Mouse (Mus musculus) G1E (cell line): Measurements from ENCODE around the gene Pde4d. TPM values are rescaled to one million over a fixed set of nuclear protein-coding genes. Genes with fewer than 3 reads are reported as not detected.

ENCODE experiments used
- ATAC-seq: 2 replicates; pipeline ENCODE4 v1.8.0; 2016; ENCODE audit warnings: mild to moderate bottlenecking; ENCODE audit not compliant: insufficient number of reproducible peaks, poor library complexity, low FRiP score, severe bottlenecking; ENCODE audit errors: extremely low read depth
- DNase-seq: peaks from one replicate; pipeline ENCODE4 v3.0.0; 2012; ENCODE audit warnings: low spot score
- H3K27me3 ChIP-seq: 2 replicates; pipeline ENCODE4 v1.6.1; 2012; ENCODE audit warnings: mild to moderate bottlenecking, low read length, inconsistent platforms; ENCODE audit not compliant: insufficient read depth
- H3K36me3 ChIP-seq: replicated peaks from 2 replicates; pipeline ENCODE3; 2012; ENCODE audit warnings: mild to moderate bottlenecking, inconsistent platforms
- H3K4me1 ChIP-seq: 2 replicates; pipeline ENCODE4 v1.6.1; 2012; ENCODE audit warnings: low read depth, low read length, inconsistent platforms, mixed read lengths; ENCODE audit not compliant: insufficient read depth
- H3K4me3 ChIP-seq: 2 replicates; pipeline ENCODE4 v1.5.1; 2012; ENCODE audit warnings: low read depth, mild to moderate bottlenecking, inconsistent platforms, low read length, moderate library complexity, mixed read lengths
- H3K9me3 ChIP-seq: replicated peaks from 2 replicates; pipeline ENCODE4 v1.6.1; 2012; ENCODE audit warnings: inconsistent platforms
- CTCF ChIP-seq: IDR thresholded peaks from 2 replicates; pipeline ENCODE4 v1.5.1; 2012; ENCODE audit warnings: low read depth, low read length, inconsistent platforms, mixed read lengths
- GATA1 ChIP-seq: IDR thresholded peaks from 2 replicates; pipeline ENCODE4 v1.6.1; 2012; ENCODE audit warnings: borderline replicate concordance, low read length, inconsistent platforms, mixed read lengths
- GATA2 ChIP-seq: IDR thresholded peaks from 2 replicates; pipeline ENCODE4 v1.6.1; 2012; ENCODE audit warnings: low read depth, low read length, inconsistent platforms, borderline replicate concordance
- POLR2AphosphoS5 ChIP-seq: IDR thresholded peaks from 2 replicates; pipeline ENCODE4 v1.6.1; 2012; ENCODE audit warnings: low read depth, low read length, inconsistent platforms; ENCODE audit not compliant: insufficient replicate concordance
- TAL1 ChIP-seq: conservative IDR thresholded peaks from 2 replicates; pipeline ENCODE4 v1.6.1; 2012; ENCODE audit warnings: low read depth, low read length, inconsistent platforms, mixed read lengths
- polyA plus RNA-seq: library from polyadenylated mRNA; stranded (reverse); fragments of >175 nt; gene quantifications from 2 replicates; pipeline ENCODE4 v1.2.3, GENCODE M21; 2012
- total RNA-seq, 2 experiments: library from RNA; stranded (forward) in 1 of 2; stranded (reverse) in 1 of 2; fragments of 200-1000 nt in 1 of 2; fragments of >200 nt in 1 of 2; fragmentation: Nextera tagmentation in 1 of 2; gene quantifications; 2 replicates each; pipeline ENCODE4 v1.2.3; 2014 to 2017

Pde4d gene
- total and polyA plus RNA-seq, 3 experiments = 8.2 to 124 (median 22.6) TPM

GRCm38 (mm10) chr13:109643419-109643818 is 1193.7 kb downstream of the Pde4d start:
- Histone ChIP-seq H3K4me3 (no peak overlapping the region; the same call in 1 of the 2 replicates), H3K4me1 (peaks cover 72% of the 10 kb centered on the region), H3K36me3 (no peaks in the 10 kb centered on the region), H3K9me3 (no peaks in the 10 kb centered on the region), H3K27me3 (no peaks in the 10 kb centered on the region)
- ATAC-seq (no peak), DNase-seq (no peak)
- no peak for TF ChIP-seq CTCF
- TF ChIP-seq TAL1 = no peak
- TF ChIP-seq GATA2 = no peak
- TF ChIP-seq GATA1 = no peak
- no peak for TF ChIP-seq POLR2AphosphoS5

DNA sequence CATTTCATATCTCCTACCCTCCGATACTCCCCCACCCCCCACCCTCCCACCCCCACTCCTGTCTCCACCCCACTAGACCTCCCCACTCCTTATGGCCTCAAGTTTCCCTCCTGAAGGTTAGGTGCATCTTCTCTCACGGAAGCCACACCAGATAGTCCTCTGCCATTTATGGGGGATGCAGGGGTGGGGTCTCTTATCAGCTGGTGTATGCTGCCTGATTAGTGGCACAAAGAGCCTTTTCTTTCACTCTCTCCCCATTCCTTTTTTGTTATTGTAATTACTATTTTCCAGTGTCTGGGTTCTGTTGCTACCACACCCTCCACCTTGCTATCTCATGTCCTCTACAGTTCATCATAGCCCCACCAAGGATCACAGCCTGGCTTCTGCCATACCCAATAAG is 1194.3 kb downstream of the Pde4d start:
- peaks cover 69% of the 10 kb centered on the region for H3K4me1 ChIP-seq
- H3K36me3 ChIP-seq = no peaks in the 10 kb centered on the region
- no peaks in the 10 kb centered on the region for H3K9me3 ChIP-seq
- no peaks in the 10 kb centered on the region for H3K27me3 ChIP-seq
- ATAC-seq = peak; percentile 35
- DNase-seq = no peak
- TF ChIP-seq GATA1 (no peak), GATA2 (no peak), POLR2AphosphoS5 (no peak), CTCF (no peak), TAL1 (no peak)
- peak overlapping the region; percentile 20; the same call in 1 of the 2 replicates for H3K4me3 ChIP-seq

- peaks cover 75% of the 10 kb centered on the region for H3K4me1 ChIP-seq
- no peaks in the 10 kb centered on the region for H3K36me3 ChIP-seq
- TF ChIP-seq GATA1 (no peak), GATA2 (no peak), CTCF (no peak), TAL1 (no peak), POLR2AphosphoS5 (no peak)
- H3K27me3 ChIP-seq = no peaks in the 10 kb centered on the region
- no peaks in the 10 kb centered on the region for H3K9me3 ChIP-seq
- no peak overlapping the region; the same call in 1 of the 2 replicates for H3K4me3 ChIP-seq
- ATAC-seq (no peak), DNase-seq (no peak)
Measured at GRCm38 (mm10) chr13:109645284-109645909, 1195.6 kb downstream of the Pde4d start.

GRCm38 (mm10) chr13:109645910-109646284 is 1196.1 kb downstream of the Pde4d start:
- ATAC-seq (no peak), DNase-seq (no peak)
- no peak overlapping the region for H3K4me3 ChIP-seq
- H3K27me3 ChIP-seq = no peaks in the 10 kb centered on the region
- no peak for TF ChIP-seq GATA2
- TF ChIP-seq TAL1 = no peak
- no peak for TF ChIP-seq GATA1
- no peak for TF ChIP-seq POLR2AphosphoS5
- no peak for TF ChIP-seq CTCF
- peaks cover 80% of the 10 kb centered on the region for H3K4me1 ChIP-seq
- no peaks in the 10 kb centered on the region for H3K36me3 ChIP-seq
- H3K9me3 ChIP-seq = no peaks in the 10 kb centered on the region

- Histone ChIP-seq H3K4me3 (no peak overlapping the region; the same call in 1 of the 2 replicates), H3K27me3 (no peaks in the 10 kb centered on the region), H3K36me3 (no peaks in the 10 kb centered on the region), H3K4me1 (peaks cover 80% of the 10 kb centered on the region), H3K9me3 (no peaks in the 10 kb centered on the region)
- TF ChIP-seq GATA2 (no peak), TAL1 (no peak), POLR2AphosphoS5 (no peak), CTCF (no peak), GATA1 (no peak)
- no peak for ATAC-seq
- no peak for DNase-seq
Measured at GRCm38 (mm10) chr13:109646597-109647232, 1197.0 kb downstream of the Pde4d start.

DNA sequence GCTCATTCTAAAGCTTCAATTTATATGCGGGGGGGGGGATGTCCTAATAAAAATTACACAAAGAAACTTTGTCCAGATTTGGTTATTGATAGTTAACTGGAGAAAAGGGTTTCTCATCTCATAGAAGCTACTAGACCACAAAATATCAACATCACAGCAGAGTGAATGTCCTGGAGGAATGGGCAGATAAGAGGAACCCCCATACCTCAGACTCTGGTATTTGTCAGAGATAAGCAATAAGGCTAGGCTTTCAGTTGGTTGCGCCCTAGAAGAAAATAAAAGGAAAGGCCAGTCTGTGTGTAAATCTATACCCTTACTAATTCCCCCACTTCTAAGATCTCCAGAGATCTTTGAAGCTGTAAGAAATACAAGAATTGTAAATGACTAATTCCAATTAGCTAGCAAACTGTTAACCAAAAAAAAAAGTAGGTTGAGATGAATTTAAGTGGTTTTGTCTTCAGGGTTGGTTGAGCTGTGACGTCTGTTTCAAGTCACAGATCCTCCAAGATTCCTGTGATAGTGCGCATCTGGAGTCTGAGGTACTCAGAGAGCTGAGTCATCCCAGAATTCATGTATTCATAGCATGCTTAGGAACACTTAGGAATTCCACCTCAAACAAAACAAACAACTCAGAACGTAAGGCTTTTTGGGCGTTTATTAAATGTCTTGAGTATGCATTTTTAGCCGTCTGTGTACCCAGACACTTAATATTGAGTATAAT is 1197.9 kb downstream of the Pde4d start:
- Histone ChIP-seq H3K9me3 (no peaks in the 10 kb centered on the region), H3K36me3 (no peaks in the 10 kb centered on the region), H3K27me3 (no peaks in the 10 kb centered on the region), H3K4me3 (no peak overlapping the region; the same call in 1 of the 2 replicates), H3K4me1 (peaks cover 81% of the 10 kb centered on the region)
- peak; percentile 33 for DNase-seq
- ATAC-seq = peak; percentile 73
- peak; percentile 84 for TF ChIP-seq TAL1
- TF ChIP-seq GATA2 = no peak
